ENCODE assay signal across 14 mouse cellular contexts in genomic region chr3:27592728-27593484, GRCm38 (mm10).
A peak's percentile ranks its signal among the peaks of the same experiment; 100 is the strongest.
DNase-seq lines count a peak whose midpoint lies in the region; ATAC-seq and TF ChIP-seq lines count a peak whose summit lies in the region.
"Had no signal": no experiment of that assay in that cellular context is flagged by ENCODE, and none has a peak within 500 bp of the region (broad histone marks: within the 10 kb centered on the region; RNA-seq: fewer than 3 reads in every experiment).

No protein-coding gene starts in this region.

- H3K36me3 ChIP-seq in heart, adult 2 months (ENCODE audit: control insufficient read depth, insufficient read depth, low read length): no peaks in the 10 kb centered on the region
- H3K36me3 ChIP-seq in embryonic facial prominence, embryonic 13.5 days: 0 out of 2 replicates have a peak, but pooled peaks cover 16% of the 10 kb centered on the region
- H3K36me3 ChIP-seq in kidney, embryonic 15.5 days: peaks cover 13% of the 10 kb centered on the region
- peaks cover 3% of the 10 kb centered on the region; the same call in 1 of the 2 replicates for H3K36me3 ChIP-seq in limb, embryonic 14.5 days (ENCODE audit: control insufficient read depth, insufficient read depth, low read length)
- H3K36me3 ChIP-seq: midbrain, embryonic 13.5 days had no signal

- no peaks in the 10 kb centered on the region for H3K27me3 ChIP-seq in heart, adult 2 months (ENCODE audit: control insufficient read depth, insufficient read depth, low read length)
- no peaks in the 10 kb centered on the region for H3K27me3 ChIP-seq in embryonic facial prominence, embryonic 13.5 days
- H3K27me3 ChIP-seq in kidney, embryonic 15.5 days: no peaks in the 10 kb centered on the region
- H3K27me3 ChIP-seq in limb, embryonic 14.5 days (ENCODE audit: control insufficient read depth, insufficient read depth, low read length): no peaks in the 10 kb centered on the region
- H3K27me3 ChIP-seq: liver, embryonic 15.5 days; midbrain, embryonic 13.5 days had no signal

- ATAC-seq in embryonic facial prominence, embryonic 13.5 days (ENCODE audit: insufficient number of reproducible peaks, insufficient read depth, low FRiP score, low TSS enrichment, low read depth): no peak
- ATAC-seq in kidney, embryonic 15.5 days (replicated peaks; ENCODE audit: low FRiP score): peak; percentile 50; the same call in 1 of the 2 replicates
- no peak for ATAC-seq in limb, embryonic 14.5 days (ENCODE audit: low FRiP score, low read depth)
- no peak for ATAC-seq in monocyte, adult 5-6 weeks (replicated peaks; ENCODE audit: insufficient number of reproducible peaks, low FRiP score, low TSS enrichment, poor library complexity, severe bottlenecking)
- ATAC-seq: lung, postnatal 0 days; midbrain, embryonic 13.5 days had no signal

- H3K4me2 ChIP-seq in embryonic facial prominence, embryonic 13.5 days: no peak overlapping the region
- H3K4me2 ChIP-seq in kidney, embryonic 15.5 days: no peak overlapping the region
- no peak overlapping the region for H3K4me2 ChIP-seq in limb, embryonic 14.5 days (replicated peaks; ENCODE audit: low read depth, low read length, severe bottlenecking)
- H3K4me2 ChIP-seq: liver, embryonic 15.5 days; midbrain, embryonic 13.5 days had no signal

- no peak for TF ChIP-seq EP300 in heart, adult 2 months (IDR thresholded peaks at IDR 0.05; ENCODE audit: insufficient read depth, low read depth, low read length)

- no peaks in the 10 kb centered on the region for H3K9me3 ChIP-seq in embryonic facial prominence, embryonic 13.5 days
- H3K9me3 ChIP-seq in kidney, embryonic 15.5 days (replicated peaks): no peaks in the 10 kb centered on the region
- no peaks in the 10 kb centered on the region for H3K9me3 ChIP-seq in limb, embryonic 14.5 days (ENCODE audit: control insufficient read depth, low read length)
- H3K9me3 ChIP-seq: liver, embryonic 15.5 days; midbrain, embryonic 13.5 days had no signal

- H3K79me2 ChIP-seq in heart, adult 2 months (replicated peaks; ENCODE audit: control insufficient read depth, insufficient read depth, low read length): no peaks in the 10 kb centered on the region; the same call in none of the 2 replicates

- no peak for TF ChIP-seq CTCF in heart, adult 2 months (IDR thresholded peaks at IDR 0.05)

- no peak overlapping the region for H3K9ac ChIP-seq in heart, adult 2 months (ENCODE audit: low read depth, low read length)
- H3K9ac ChIP-seq in embryonic facial prominence, embryonic 13.5 days: no peak overlapping the region
- no peak overlapping the region for H3K9ac ChIP-seq in kidney, embryonic 15.5 days
- no peak overlapping the region for H3K9ac ChIP-seq in limb, embryonic 14.5 days (ENCODE audit: low read depth, low read length, severe bottlenecking)
- H3K9ac ChIP-seq: liver, embryonic 15.5 days; midbrain, embryonic 13.5 days had no signal

- WGBS in heart, adult 2 months: 90% methylated on average over 11 of the region's 11 CpGs
- WGBS in embryonic facial prominence, embryonic 13.5 days: 92% methylated on average over 11 of the region's 11 CpGs
- 86% methylated on average over 11 of the region's 11 CpGs for WGBS in kidney, embryonic 15.5 days
- WGBS in limb, embryonic 14.5 days: 89% methylated on average over 11 of the region's 11 CpGs

- H3K4me1 ChIP-seq in heart, adult 2 months (ENCODE audit: control insufficient read depth, insufficient read depth, low read length): peaks cover 3% of the 10 kb centered on the region; the same call in 1 of the 2 replicates
- peaks cover 33% of the 10 kb centered on the region; the same call in 1 of the 2 replicates for H3K4me1 ChIP-seq in embryonic facial prominence, embryonic 13.5 days
- peaks cover 23% of the 10 kb centered on the region for H3K4me1 ChIP-seq in kidney, embryonic 15.5 days
- peaks cover 13% of the 10 kb centered on the region; the same call in 1 of the 2 replicates for H3K4me1 ChIP-seq in limb, embryonic 14.5 days (ENCODE audit: control insufficient read depth, insufficient read depth, low read length)
- H3K4me1 ChIP-seq: liver, embryonic 15.5 days; midbrain, embryonic 13.5 days had no signal

- H3K27ac ChIP-seq in heart, adult 2 months: no peak overlapping the region
- 0 out of 2 replicates have a peak overlapping the region, but pooled peaks have one; percentile 14 for H3K27ac ChIP-seq in embryonic facial prominence, embryonic 13.5 days
- H3K27ac ChIP-seq in kidney, embryonic 15.5 days: 0 out of 2 replicates have a peak overlapping the region, but pooled peaks have one; percentile 32
- peak overlapping the region; percentile 77 for H3K27ac ChIP-seq in limb, embryonic 14.5 days (replicated peaks; ENCODE audit: low read depth, low read length)
- H3K27ac ChIP-seq: liver, embryonic 15.5 days; midbrain, embryonic 13.5 days had no signal

- peak; percentile 86 for DNase-seq in heart, adult 11 months
- no peak for DNase-seq in heart, adult 2 months
- DNase-seq in limb, embryonic 14.5 days (ENCODE audit: low spot score): no peak
- no peak for DNase-seq in cerebellum, postnatal 4 days (ENCODE audit: low spot score in 2 of 2)
- DNase-seq: cerebellum, postnatal 10 days; heart, postnatal 4 days; left cerebral cortex, postnatal 4 days had no signal

- H3K4me3 ChIP-seq in heart, adult 2 months: no peak overlapping the region
- H3K4me3 ChIP-seq in embryonic facial prominence, embryonic 13.5 days: no peak overlapping the region
- H3K4me3 ChIP-seq in kidney, embryonic 15.5 days (replicated peaks): no peak overlapping the region
- no peak overlapping the region for H3K4me3 ChIP-seq in limb, embryonic 14.5 days (replicated peaks; ENCODE audit: low read length)
- H3K4me3 ChIP-seq: liver, embryonic 15.5 days; midbrain, embryonic 13.5 days; myocyte had no signal

- intact Hi-C loops in heart, adult 2 months (cut with DNase I): no loop called here

- TF ChIP-seq POLR2A in heart, adult 2 months (IDR thresholded peaks at IDR 0.05; ENCODE audit: insufficient read depth, low read depth, low read length): no peak
- TF ChIP-seq POLR2A in limb, embryonic 14.5 days (IDR thresholded peaks at IDR 0.05; ENCODE audit: borderline replicate concordance, extremely low read depth, insufficient read depth, insufficient read length): no peak
